Mouse (Mus musculus): ENCODE measurements around the gene Cep135.

Cep135 gene

GRCm38 (mm10) chr5:76659958-76660635 is 71.6 kb downstream of the Cep135 start:
- Histone ChIP-seq H3K36me3 (ENCODE audit: control insufficient read depth, insufficient read depth, low read length, poor library complexity, severe bottlenecking) (no peaks in the 10 kb centered on the region), H3K27me3 (ENCODE audit: control insufficient read depth, insufficient read depth, low read length, poor library complexity, severe bottlenecking) (peaks cover 2% of the 10 kb centered on the region; the same call in 1 of the 2 replicates)
- no peak for DNase-seq (ENCODE audit: low read depth, low spot score)

- DNase-seq (ENCODE audit: low read depth, low spot score), result no peak
- H3K36me3 ChIP-seq (ENCODE audit: control insufficient read depth, insufficient read depth, low read length, poor library complexity, severe bottlenecking), result no peaks in the 10 kb centered on the region
- peaks cover 2% of the 10 kb centered on the region; the same call in 1 of the 2 replicates for H3K27me3 ChIP-seq (ENCODE audit: control insufficient read depth, insufficient read depth, low read length, poor library complexity, severe bottlenecking)
Measured at GRCm38 (mm10) chr5:76661310-76661709, 72.8 kb downstream of the Cep135 start.

DNA sequence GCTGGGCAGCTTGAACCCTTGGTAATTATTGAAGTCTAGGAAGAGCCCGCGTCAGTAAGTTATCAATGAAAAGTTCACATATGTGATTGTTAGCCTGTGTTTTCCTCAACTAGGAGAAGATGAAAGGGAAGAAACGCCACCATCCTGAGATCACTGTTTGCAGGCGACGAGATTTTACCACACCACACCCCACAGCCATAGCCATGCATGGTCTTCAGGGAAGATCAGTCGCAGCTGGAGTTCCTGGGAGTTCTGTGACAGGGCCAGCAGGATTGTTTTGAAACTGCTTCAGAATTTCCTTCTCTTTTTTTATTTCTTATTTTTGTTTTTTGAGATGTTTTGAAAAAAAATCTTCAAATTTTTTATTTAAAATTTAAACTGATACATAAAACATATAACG is 76.4 kb downstream of the Cep135 start:
- no peak for DNase-seq (ENCODE audit: low read depth, low spot score)
- Histone ChIP-seq H3K36me3 (ENCODE audit: control insufficient read depth, insufficient read depth, low read length, poor library complexity, severe bottlenecking) (no peaks in the 10 kb centered on the region), H3K27me3 (ENCODE audit: control insufficient read depth, insufficient read depth, low read length, poor library complexity, severe bottlenecking) (no peaks in the 10 kb centered on the region)

DNA sequence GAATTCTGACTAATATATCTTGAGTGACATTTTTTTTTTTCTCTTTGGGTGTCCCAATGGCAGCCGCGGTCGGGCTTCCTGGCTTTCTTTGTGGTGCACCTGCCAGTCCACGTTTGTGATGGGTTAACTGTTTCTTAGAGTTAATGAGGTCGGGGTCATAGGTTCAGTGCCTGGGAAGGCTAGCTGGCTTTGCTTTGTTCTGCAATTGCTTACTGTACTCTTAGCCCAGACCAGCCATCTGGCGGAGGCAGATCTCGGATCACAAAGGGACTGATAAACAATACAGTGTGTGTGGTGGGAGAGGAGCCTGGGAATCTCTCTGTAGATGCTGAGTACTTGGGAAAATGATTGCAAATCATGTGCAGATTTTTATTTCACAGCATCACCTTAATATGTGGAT is 76.9 kb downstream of the Cep135 start:
- DNase-seq (ENCODE audit: low read depth, low spot score), result no peak
- Histone ChIP-seq H3K27me3 (ENCODE audit: control insufficient read depth, insufficient read depth, low read length, poor library complexity, severe bottlenecking) (no peaks in the 10 kb centered on the region), H3K36me3 (ENCODE audit: control insufficient read depth, insufficient read depth, low read length, poor library complexity, severe bottlenecking) (no peaks in the 10 kb centered on the region)

- Histone ChIP-seq H3K36me3 (ENCODE audit: control insufficient read depth, insufficient read depth, low read length, poor library complexity, severe bottlenecking) (no peaks in the 10 kb centered on the region), H3K27me3 (ENCODE audit: control insufficient read depth, insufficient read depth, low read length, poor library complexity, severe bottlenecking) (no peaks in the 10 kb centered on the region)
- DNase-seq (ENCODE audit: low read depth, low spot score), result no peak
Measured at GRCm38 (mm10) chr5:76666026-76666756, 77.7 kb downstream of the Cep135 start.

DNA sequence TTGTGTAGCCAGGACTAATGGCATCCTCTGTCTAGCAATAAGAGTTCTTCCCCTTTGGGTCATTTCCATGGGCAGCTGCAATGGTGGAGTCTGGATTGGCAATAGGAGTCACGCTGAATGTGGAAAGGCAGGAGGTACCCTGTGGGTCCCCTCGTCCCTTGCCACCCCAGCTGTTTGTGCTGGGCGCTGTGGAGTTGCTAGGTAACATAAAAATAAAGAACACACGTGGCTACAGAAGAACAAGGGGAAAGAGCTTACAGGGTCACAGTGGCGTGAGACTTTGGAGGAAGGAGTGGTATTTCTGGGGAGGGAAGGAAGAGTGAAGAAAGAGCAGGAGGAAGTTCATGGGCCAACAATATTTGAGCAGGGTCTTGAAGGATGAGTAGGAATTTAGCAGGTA is 79.6 kb downstream of the Cep135 start:
- no peaks in the 10 kb centered on the region for H3K36me3 ChIP-seq (ENCODE audit: control insufficient read depth, insufficient read depth, low read length, poor library complexity, severe bottlenecking)
- no peak for DNase-seq (ENCODE audit: low read depth, low spot score)
- no peaks in the 10 kb centered on the region for H3K27me3 ChIP-seq (ENCODE audit: control insufficient read depth, insufficient read depth, low read length, poor library complexity, severe bottlenecking)

DNA sequence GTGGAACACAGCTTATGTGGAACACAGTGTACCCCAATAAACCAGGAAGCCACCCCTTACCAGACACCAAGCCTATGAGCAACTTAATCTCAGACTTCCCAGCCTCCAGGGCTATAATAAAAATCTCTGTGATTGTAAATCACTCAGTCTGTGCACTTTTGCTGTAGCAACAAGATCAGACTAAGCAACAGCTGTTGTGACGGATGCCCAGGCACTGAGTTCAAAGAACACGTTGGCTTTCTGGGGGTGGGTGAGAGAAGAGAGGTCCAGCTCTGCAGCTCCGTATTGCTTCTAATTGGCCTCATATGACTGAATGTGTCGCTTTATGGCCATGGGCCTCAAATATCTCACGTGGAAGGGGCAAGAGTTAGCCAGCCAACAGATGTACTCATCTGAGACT is 80.0 kb downstream of the Cep135 start:
- Histone ChIP-seq H3K27me3 (ENCODE audit: control insufficient read depth, insufficient read depth, low read length, poor library complexity, severe bottlenecking) (no peaks in the 10 kb centered on the region), H3K36me3 (ENCODE audit: control insufficient read depth, insufficient read depth, low read length, poor library complexity, severe bottlenecking) (no peaks in the 10 kb centered on the region)
- no peak for DNase-seq (ENCODE audit: low read depth, low spot score)

- DNase-seq (ENCODE audit: low read depth, low spot score), result no peak
- Histone ChIP-seq H3K27me3 (ENCODE audit: control insufficient read depth, insufficient read depth, low read length, poor library complexity, severe bottlenecking) (no peaks in the 10 kb centered on the region), H3K36me3 (ENCODE audit: control insufficient read depth, insufficient read depth, low read length, poor library complexity, severe bottlenecking) (no peaks in the 10 kb centered on the region)
Measured at GRCm38 (mm10) chr5:76670183-76670582, 81.7 kb downstream of the Cep135 start.

GRCm38 (mm10) chr5:76674022-76674653 is 85.6 kb downstream of the Cep135 start:
- no peak for DNase-seq (ENCODE audit: low read depth, low spot score)
- H3K27me3 ChIP-seq (ENCODE audit: control insufficient read depth, insufficient read depth, low read length, poor library complexity, severe bottlenecking), result no peaks in the 10 kb centered on the region
- H3K36me3 ChIP-seq (ENCODE audit: control insufficient read depth, insufficient read depth, low read length, poor library complexity, severe bottlenecking), result no peaks in the 10 kb centered on the region

GRCm38 (mm10) chr5:76675369-76675768 is 86.9 kb downstream of the Cep135 start:
- Histone ChIP-seq H3K36me3 (ENCODE audit: control insufficient read depth, insufficient read depth, low read length, poor library complexity, severe bottlenecking) (no peaks in the 10 kb centered on the region), H3K27me3 (ENCODE audit: control insufficient read depth, insufficient read depth, low read length, poor library complexity, severe bottlenecking) (no peaks in the 10 kb centered on the region)
- DNase-seq (ENCODE audit: low read depth, low spot score), result no peak

DNA sequence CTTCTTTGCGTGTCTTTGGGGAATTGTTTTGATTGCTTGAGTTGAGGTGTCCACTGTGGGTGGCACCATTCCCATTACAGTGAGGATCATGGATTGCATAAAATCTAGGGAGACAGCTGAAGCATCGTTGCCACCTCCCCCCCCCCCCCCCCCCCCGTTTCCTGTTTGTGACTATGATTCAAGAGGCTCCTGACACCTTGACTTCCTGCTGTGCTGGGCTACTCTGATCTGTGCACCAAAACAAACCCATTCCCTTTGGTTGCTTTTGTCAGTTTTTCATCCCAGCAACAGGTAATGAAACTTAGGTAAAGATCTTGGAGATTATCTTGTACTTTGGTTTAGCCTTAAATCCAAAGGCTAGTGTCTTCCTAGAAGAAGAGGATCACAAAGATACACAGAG is 92.5 kb downstream of the Cep135 start:
- no peaks in the 10 kb centered on the region for H3K36me3 ChIP-seq (ENCODE audit: control insufficient read depth, insufficient read depth, low read length, poor library complexity, severe bottlenecking)
- no peaks in the 10 kb centered on the region for H3K27me3 ChIP-seq (ENCODE audit: control insufficient read depth, insufficient read depth, low read length, poor library complexity, severe bottlenecking)
- DNase-seq (ENCODE audit: low read depth, low spot score), result no peak

DNA sequence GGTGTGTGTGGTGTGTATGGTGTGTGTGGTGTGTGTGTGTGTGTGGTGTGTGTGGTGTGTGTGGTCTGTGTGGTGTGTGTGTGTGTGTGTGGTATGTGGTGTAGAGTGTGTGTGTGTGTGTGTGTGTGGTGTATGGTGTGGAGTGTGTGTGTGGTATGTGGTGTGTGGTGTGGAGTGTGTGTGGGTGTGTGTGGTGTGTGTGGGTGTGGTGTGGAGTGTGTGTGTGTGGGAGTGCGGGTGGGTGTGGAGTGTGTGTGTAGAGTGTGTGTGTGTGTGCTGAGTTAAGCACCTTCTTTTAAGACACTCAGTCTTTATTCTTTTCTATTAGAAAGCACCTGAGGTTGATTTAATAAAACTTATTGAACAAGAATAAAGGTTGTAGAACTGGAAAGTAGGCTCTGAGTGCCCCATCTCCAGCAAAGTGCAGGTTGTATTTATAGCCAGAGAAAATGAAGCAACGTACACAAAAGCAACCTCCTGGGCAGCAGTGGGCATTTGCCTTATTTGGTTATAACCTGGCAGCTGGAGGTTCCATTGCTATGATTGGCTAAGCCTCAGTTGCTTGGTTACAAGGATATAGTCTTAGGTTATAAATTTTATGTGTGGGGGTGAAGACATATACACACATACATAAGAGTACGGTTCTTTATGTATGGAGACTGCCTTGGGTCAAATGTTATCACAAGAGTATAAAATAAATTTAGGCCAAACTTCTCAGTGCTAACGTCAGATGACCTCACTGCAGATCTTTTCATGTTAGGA is 93.6 kb downstream of the Cep135 start:
- Histone ChIP-seq H3K27me3 (ENCODE audit: control insufficient read depth, insufficient read depth, low read length, poor library complexity, severe bottlenecking) (no peaks in the 10 kb centered on the region), H3K36me3 (ENCODE audit: control insufficient read depth, insufficient read depth, low read length, poor library complexity, severe bottlenecking) (no peaks in the 10 kb centered on the region)
- DNase-seq (ENCODE audit: low read depth, low spot score), result no peak

DNA sequence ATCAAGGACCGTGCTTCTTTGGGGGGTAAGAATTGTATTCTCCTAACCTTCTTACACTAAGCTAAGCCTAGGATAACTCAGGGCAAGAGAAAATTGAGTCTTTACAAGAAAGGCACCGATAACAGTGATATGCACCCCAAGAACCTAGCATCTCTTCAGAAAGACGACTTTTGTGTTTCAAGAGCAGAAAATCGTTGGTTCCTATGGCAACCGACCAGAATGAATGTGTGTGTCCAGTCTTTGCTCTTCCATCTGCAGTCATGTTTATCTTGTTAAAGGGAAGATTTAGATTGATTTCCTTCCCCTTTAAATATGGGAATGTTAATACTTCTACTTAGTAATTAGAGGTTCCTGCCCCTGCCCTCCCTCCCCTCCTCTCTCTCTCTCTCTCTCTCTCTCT is 95.0 kb downstream of the Cep135 start:
- no peak for DNase-seq (ENCODE audit: low read depth, low spot score)
- no peaks in the 10 kb centered on the region for H3K27me3 ChIP-seq (ENCODE audit: control insufficient read depth, insufficient read depth, low read length, poor library complexity, severe bottlenecking)
- no peaks in the 10 kb centered on the region for H3K36me3 ChIP-seq (ENCODE audit: control insufficient read depth, insufficient read depth, low read length, poor library complexity, severe bottlenecking)

DNA sequence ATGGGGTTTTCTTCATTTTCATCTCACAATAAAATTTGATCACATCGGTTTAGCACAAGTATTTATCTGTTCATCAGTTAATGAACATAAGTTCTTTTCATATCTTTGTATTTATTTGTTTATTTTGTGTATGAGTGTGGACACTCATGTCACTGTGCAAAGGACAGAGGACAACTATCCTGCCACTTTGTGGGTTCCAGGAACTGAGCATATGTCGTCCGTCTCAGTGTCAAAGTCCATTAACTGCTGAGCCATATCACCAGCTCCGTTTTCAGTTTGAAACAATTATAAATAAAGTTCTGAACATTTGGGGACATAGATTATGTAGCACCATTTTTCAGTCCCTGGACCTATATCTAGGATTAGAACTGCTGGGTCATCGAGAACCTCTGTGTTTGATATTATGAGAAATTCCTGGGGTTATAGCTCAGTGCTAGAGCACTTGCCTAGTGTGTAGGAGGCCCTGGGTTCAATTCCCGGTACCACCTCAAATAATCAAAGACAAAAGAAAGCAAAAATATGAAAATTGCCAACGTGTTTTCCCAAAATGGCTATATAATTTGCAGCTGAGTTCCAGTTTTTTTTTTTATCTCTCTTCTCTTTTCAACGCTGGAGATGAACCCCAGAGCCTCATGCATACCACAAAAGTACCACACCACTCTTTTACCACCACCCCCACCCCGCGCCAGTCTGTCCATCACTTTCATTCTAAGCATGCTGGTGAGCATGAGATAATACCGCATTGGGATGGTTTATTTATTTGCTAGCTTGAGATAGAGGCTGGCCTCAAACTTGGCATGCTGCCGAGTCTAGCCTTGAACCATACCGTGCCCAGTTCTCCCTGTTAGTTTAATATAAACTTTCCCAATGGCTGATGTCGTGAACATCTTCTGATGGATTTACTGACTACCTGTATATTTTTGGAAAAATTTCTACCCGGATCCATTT is 96.4 kb downstream of the Cep135 start:
- no peak for DNase-seq (ENCODE audit: low read depth, low spot score)
- no peaks in the 10 kb centered on the region for H3K36me3 ChIP-seq (ENCODE audit: control insufficient read depth, insufficient read depth, low read length, poor library complexity, severe bottlenecking)
- no peaks in the 10 kb centered on the region for H3K27me3 ChIP-seq (ENCODE audit: control insufficient read depth, insufficient read depth, low read length, poor library complexity, severe bottlenecking)
